ENCODE assay signal across 9 mouse cellular contexts in genomic region chr9:107575579-107576356, GRCm38 (mm10). TPM values are rescaled to one million over a fixed set of nuclear protein-coding genes. Genes with fewer than 3 reads are reported as not detected.
DNase-seq lines count a peak whose midpoint lies in the region; ATAC-seq and TF ChIP-seq lines count a peak whose summit lies in the region.
"Had no signal": no experiment of that assay in that cellular context is flagged by ENCODE, and none has a peak within 500 bp of the region (broad histone marks: within the 10 kb centered on the region; RNA-seq: fewer than 3 reads in every experiment).

No protein-coding gene starts in this region.

- no peak for ATAC-seq in midbrain, embryonic 14.5 days (ENCODE audit: low FRiP score, low TSS enrichment)
- no peak for ATAC-seq in midbrain, embryonic 16.5 days
- no peak for ATAC-seq in kidney, embryonic 16.5 days (ENCODE audit: low FRiP score, low TSS enrichment)
- ATAC-seq in stomach, embryonic 15.5 days (ENCODE audit: insufficient read depth, low FRiP score, low read depth): peak; percentile 55

- H3K4me2 ChIP-seq in midbrain, embryonic 14.5 days (ENCODE audit: low read length): no peak overlapping the region
- no peak overlapping the region for H3K4me2 ChIP-seq in midbrain, embryonic 16.5 days (ENCODE audit: low read length)
- H3K4me2 ChIP-seq in kidney, embryonic 16.5 days (replicated peaks; ENCODE audit: low read depth, low read length): no peak overlapping the region
- peak overlapping the region; percentile 74 for H3K4me2 ChIP-seq in stomach, embryonic 15.5 days

- H3K27me3 ChIP-seq in midbrain, embryonic 14.5 days (ENCODE audit: control insufficient read depth, insufficient read depth, low read length): no peaks in the 10 kb centered on the region
- H3K27me3 ChIP-seq in midbrain, embryonic 16.5 days (ENCODE audit: control insufficient read depth, insufficient read depth, low read depth, low read length): no peaks in the 10 kb centered on the region
- no peaks in the 10 kb centered on the region for H3K27me3 ChIP-seq in kidney, embryonic 16.5 days (ENCODE audit: insufficient read depth, low read length)
- H3K27me3 ChIP-seq in stomach, embryonic 15.5 days (replicated peaks): no peaks in the 10 kb centered on the region

- no peak overlapping the region for H3K4me3 ChIP-seq in gastrocnemius, adult 2 months
- no peak overlapping the region for H3K4me3 ChIP-seq in midbrain, embryonic 14.5 days (replicated peaks; ENCODE audit: low read depth, low read length)
- H3K4me3 ChIP-seq in midbrain, embryonic 16.5 days (ENCODE audit: low read depth, low read length): no peak overlapping the region
- no peak overlapping the region for H3K4me3 ChIP-seq in kidney, embryonic 16.5 days (ENCODE audit: low read length)
- no peak overlapping the region for H3K4me3 ChIP-seq in stomach, embryonic 15.5 days (replicated peaks)

- H3K9ac ChIP-seq in midbrain, embryonic 14.5 days (replicated peaks; ENCODE audit: low read length): no peak overlapping the region
- no peak overlapping the region for H3K9ac ChIP-seq in midbrain, embryonic 16.5 days (ENCODE audit: low read depth, low read length)
- H3K9ac ChIP-seq in kidney, embryonic 16.5 days (replicated peaks; ENCODE audit: low read length): no peak overlapping the region
- H3K9ac ChIP-seq in stomach, embryonic 15.5 days: no peak overlapping the region

- DNase-seq in gastrocnemius, adult 2 months: no peak
- DNase-seq in gastrocnemius, postnatal 10 days: no peak
- DNase-seq in midbrain, embryonic 14.5 days: no peak
- DNase-seq in gastrocnemius, postnatal 14 days: no peak
- DNase-seq in layer of hippocampus, adult 9-10 months (ENCODE audit: low spot score): no peak
- DNase-seq: right cerebral cortex, adult 18-20 months had no signal

- H3K27ac ChIP-seq in gastrocnemius, adult 2 months: peak overlapping the region; percentile 82
- 0 out of 2 replicates have a peak overlapping the region, but pooled peaks have one; percentile 41 for H3K27ac ChIP-seq in midbrain, embryonic 14.5 days (replicated peaks; ENCODE audit: low read depth, low read length)
- no peak overlapping the region for H3K27ac ChIP-seq in midbrain, embryonic 16.5 days (ENCODE audit: low read length)
- H3K27ac ChIP-seq in kidney, embryonic 16.5 days (ENCODE audit: low read length): peak overlapping the region; percentile 57
- H3K27ac ChIP-seq in stomach, embryonic 15.5 days: peak overlapping the region; percentile 89

- WGBS in midbrain, embryonic 14.5 days: 89% methylated on average over 14 of the region's 14 CpGs
- WGBS in midbrain, embryonic 16.5 days: 92% methylated on average over 14 of the region's 14 CpGs
- WGBS in kidney, embryonic 16.5 days: 81% methylated on average over 14 of the region's 14 CpGs
- WGBS in stomach, embryonic 15.5 days: 60% methylated on average over 14 of the region's 14 CpGs

- H3K9me3 ChIP-seq in midbrain, embryonic 14.5 days (ENCODE audit: control insufficient read depth, low read length): no peaks in the 10 kb centered on the region
- H3K9me3 ChIP-seq in midbrain, embryonic 16.5 days (replicated peaks; ENCODE audit: control insufficient read depth, low read length, poor library complexity, severe bottlenecking): no peaks in the 10 kb centered on the region
- H3K9me3 ChIP-seq in kidney, embryonic 16.5 days (ENCODE audit: low read length): no peaks in the 10 kb centered on the region
- no peaks in the 10 kb centered on the region for H3K9me3 ChIP-seq in stomach, embryonic 15.5 days

- peaks cover 22% of the 10 kb centered on the region for H3K4me1 ChIP-seq in midbrain, embryonic 14.5 days (ENCODE audit: control insufficient read depth, insufficient read depth, low read length)
- H3K4me1 ChIP-seq in midbrain, embryonic 16.5 days (ENCODE audit: control insufficient read depth, insufficient read depth, low read length): peaks cover 18% of the 10 kb centered on the region
- peaks cover 44% of the 10 kb centered on the region for H3K4me1 ChIP-seq in kidney, embryonic 16.5 days (ENCODE audit: insufficient read depth, low read length)
- peaks cover 49% of the 10 kb centered on the region for H3K4me1 ChIP-seq in stomach, embryonic 15.5 days

- H3K36me3 ChIP-seq in midbrain, embryonic 14.5 days (ENCODE audit: control insufficient read depth, insufficient read depth, low read length): peaks cover 36% of the 10 kb centered on the region
- H3K36me3 ChIP-seq in midbrain, embryonic 16.5 days (ENCODE audit: control insufficient read depth, insufficient read depth, low read length): peaks cover 14% of the 10 kb centered on the region; the same call in 1 of the 2 replicates
- H3K36me3 ChIP-seq in kidney, embryonic 16.5 days (ENCODE audit: insufficient read depth, low read length): peaks cover 37% of the 10 kb centered on the region
- H3K36me3 ChIP-seq in stomach, embryonic 15.5 days: peaks cover 22% of the 10 kb centered on the region

- no peak for TF ChIP-seq CTCF in gastrocnemius, adult 2 months (IDR thresholded peaks at IDR 0.05)

- intact Hi-C loops in gastrocnemius, adult 2 months (cut with DNase I): no loop called here
- intact Hi-C loops in gastrocnemius, postnatal 14 days (cut with DNase I; ENCODE audit: low total_unique reads): no loop called here

RNA-seq across cellular contexts. Expression of gene Hyal1, which starts 1.0 kb away (rescaled TPM):
- total RNA-seq in gastrocnemius, adult 2 months (2021): 1 to 10 TPM; 1.6 to 2.4 TPM
- 1 to 10 TPM; 2.5 to 5.0 TPM for total RNA-seq in gastrocnemius, postnatal 10 days (2021)
- polyA plus RNA-seq in midbrain, embryonic 14.5 days (2014; fragmentation: Nextera tagmentation; extraction: Ambion mirVana): 3.4 and 4.9 TPM in 2 replicates
- 7.2 TPM in 2 replicates for polyA plus RNA-seq in midbrain, embryonic 16.5 days (2015; fragmentation: Nextera tagmentation; extraction: Ambion mirVana)
- 10.6 and 12.3 TPM in 2 replicates for polyA plus RNA-seq in kidney, embryonic 16.5 days (2015; fragmentation: Nextera tagmentation; extraction: Ambion mirVana)
- 9.2 and 10.8 TPM in 2 replicates for polyA plus RNA-seq in stomach, embryonic 15.5 days (2015; fragmentation: Nextera tagmentation; extraction: Ambion mirVana)
- total RNA-seq in gastrocnemius, postnatal 14 days (2021): 1 to 10 TPM; 2.6 to 2.7 TPM

RNA-seq across cellular contexts. Expression of gene Naa80, which starts 2.9 kb away (rescaled TPM):
- 10 to 100 TPM; 11.8 to 14.7 TPM for total RNA-seq in gastrocnemius, adult 2 months (2021)
- 10 to 100 TPM; 12.1 to 15.7 TPM for total RNA-seq in gastrocnemius, postnatal 10 days (2021)
- polyA plus RNA-seq in midbrain, embryonic 14.5 days (2014; fragmentation: Nextera tagmentation; extraction: Ambion mirVana): 14.1 and 18.2 TPM in 2 replicates
- 14.9 and 18.6 TPM in 2 replicates for polyA plus RNA-seq in midbrain, embryonic 16.5 days (2015; fragmentation: Nextera tagmentation; extraction: Ambion mirVana)
- 21.8 and 24.1 TPM in 2 replicates for polyA plus RNA-seq in kidney, embryonic 16.5 days (2015; fragmentation: Nextera tagmentation; extraction: Ambion mirVana)
- polyA plus RNA-seq in stomach, embryonic 15.5 days (2015; fragmentation: Nextera tagmentation; extraction: Ambion mirVana): 16.1 and 18.6 TPM in 2 replicates
- total RNA-seq in gastrocnemius, postnatal 14 days (2021): 10 to 100 TPM; 12.0 TPM

RNA-seq across cellular contexts. Expression of gene Hyal3, which starts 4.8 kb away (rescaled TPM):
- under 1 TPM; 0.22 to 0.33 TPM for total RNA-seq in gastrocnemius, adult 2 months (2021)
- total RNA-seq in gastrocnemius, postnatal 10 days (2021): 1 to 10 TPM in 1 of 2 experiments, under 1 TPM in 1; 0.28 to 1.1 TPM
- polyA plus RNA-seq in midbrain, embryonic 14.5 days (2014; fragmentation: Nextera tagmentation; extraction: Ambion mirVana): 0.89 and 1.4 TPM in 2 replicates
- 2.0 and 2.4 TPM in 2 replicates for polyA plus RNA-seq in midbrain, embryonic 16.5 days (2015; fragmentation: Nextera tagmentation; extraction: Ambion mirVana)
- polyA plus RNA-seq in kidney, embryonic 16.5 days (2015; fragmentation: Nextera tagmentation; extraction: Ambion mirVana): 1.3 and 1.6 TPM in 2 replicates
- 1.1 and 1.7 TPM in 2 replicates for polyA plus RNA-seq in stomach, embryonic 15.5 days (2015; fragmentation: Nextera tagmentation; extraction: Ambion mirVana)
- total RNA-seq in gastrocnemius, postnatal 14 days (2021): under 1 TPM; 0.23 to 0.49 TPM

RNA-seq across cellular contexts. Expression of gene Hyal2, which starts 8.0 kb away (rescaled TPM):
- 10 to 100 TPM; 11.3 to 19.9 TPM for total RNA-seq in gastrocnemius, adult 2 months (2021)
- total RNA-seq in gastrocnemius, postnatal 10 days (2021): 10 to 100 TPM; 14.4 to 27.5 TPM
- polyA plus RNA-seq in midbrain, embryonic 14.5 days (2014; fragmentation: Nextera tagmentation; extraction: Ambion mirVana): 86.8 and 97.7 TPM in 2 replicates
- 69.6 and 74.9 TPM in 2 replicates for polyA plus RNA-seq in midbrain, embryonic 16.5 days (2015; fragmentation: Nextera tagmentation; extraction: Ambion mirVana)
- polyA plus RNA-seq in kidney, embryonic 16.5 days (2015; fragmentation: Nextera tagmentation; extraction: Ambion mirVana): 131 and 132 TPM in 2 replicates
- 84.2 and 85.4 TPM in 2 replicates for polyA plus RNA-seq in stomach, embryonic 15.5 days (2015; fragmentation: Nextera tagmentation; extraction: Ambion mirVana)
- 10 to 100 TPM; 12.7 to 14.5 TPM for total RNA-seq in gastrocnemius, postnatal 14 days (2021)

RNA-seq across cellular contexts. Expression of gene Ifrd2, which starts 11.7 kb away (rescaled TPM):
- 10 to 100 TPM; 48.5 to 50.4 TPM for total RNA-seq in gastrocnemius, adult 2 months (2021)
- total RNA-seq in gastrocnemius, postnatal 10 days (2021): 10 to 100 TPM; 34.6 to 40.4 TPM
- polyA plus RNA-seq in midbrain, embryonic 14.5 days (2014; fragmentation: Nextera tagmentation; extraction: Ambion mirVana): 14.5 and 15.7 TPM in 2 replicates
- polyA plus RNA-seq in midbrain, embryonic 16.5 days (2015; fragmentation: Nextera tagmentation; extraction: Ambion mirVana): 14.6 and 15.4 TPM in 2 replicates
- 60.7 and 64.3 TPM in 2 replicates for polyA plus RNA-seq in kidney, embryonic 16.5 days (2015; fragmentation: Nextera tagmentation; extraction: Ambion mirVana)
- 65.1 and 68.2 TPM in 2 replicates for polyA plus RNA-seq in stomach, embryonic 15.5 days (2015; fragmentation: Nextera tagmentation; extraction: Ambion mirVana)
- total RNA-seq in gastrocnemius, postnatal 14 days (2021): 10 to 100 TPM; 33.5 to 42.7 TPM
